Mouse (Mus musculus) embryonic fibroblast, embryonic 13.5 days (primary cell): Measurements from ENCODE around the gene Ptrh1. TPM values are rescaled to one million over a fixed set of nuclear protein-coding genes. Genes with fewer than 3 reads are reported as not detected.

Experiments used
- H3K27ac ChIP-seq: 2 replicates; pipeline ENCODE4 v1.5.1; 2012; ENCODE audit warnings: low read length, control low read depth, inconsistent platforms; ENCODE audit not compliant: insufficient read depth
- H3K4me1 ChIP-seq: 2 replicates; pipeline ENCODE4 v1.6.1; 2011; ENCODE audit warnings: low read length; ENCODE audit not compliant: control insufficient read depth, insufficient read depth
- H3K4me3 ChIP-seq: 2 replicates; pipeline ENCODE4 v1.5.1; 2011; ENCODE audit warnings: mild to moderate bottlenecking, control low read depth, low read length; ENCODE audit not compliant: insufficient read depth
- CTCF ChIP-seq: IDR thresholded peaks from 2 replicates; pipeline ENCODE4 v1.5.1; 2011; ENCODE audit warnings: mild to moderate bottlenecking, control low read depth, low read length, moderate library complexity, borderline replicate concordance; ENCODE audit not compliant: insufficient read depth
- POLR2A ChIP-seq: IDR thresholded peaks from 2 replicates; pipeline ENCODE4 v1.6.1; 2011; ENCODE audit warnings: low read depth, mild to moderate bottlenecking, control low read depth, low read length, moderate library complexity
- polyA plus RNA-seq: library from polyadenylated mRNA; stranded (reverse); fragments of >200 nt; gene quantifications from 2 replicates; pipeline ENCODE4 v1.2.4, GENCODE M21; 2011; ENCODE audit warnings: low read depth; ENCODE audit not compliant: missing spikeins, insufficient read length

Ptrh1 gene
- polyA plus RNA-seq, 1 experiment: 28.9 TPM

DNA sequence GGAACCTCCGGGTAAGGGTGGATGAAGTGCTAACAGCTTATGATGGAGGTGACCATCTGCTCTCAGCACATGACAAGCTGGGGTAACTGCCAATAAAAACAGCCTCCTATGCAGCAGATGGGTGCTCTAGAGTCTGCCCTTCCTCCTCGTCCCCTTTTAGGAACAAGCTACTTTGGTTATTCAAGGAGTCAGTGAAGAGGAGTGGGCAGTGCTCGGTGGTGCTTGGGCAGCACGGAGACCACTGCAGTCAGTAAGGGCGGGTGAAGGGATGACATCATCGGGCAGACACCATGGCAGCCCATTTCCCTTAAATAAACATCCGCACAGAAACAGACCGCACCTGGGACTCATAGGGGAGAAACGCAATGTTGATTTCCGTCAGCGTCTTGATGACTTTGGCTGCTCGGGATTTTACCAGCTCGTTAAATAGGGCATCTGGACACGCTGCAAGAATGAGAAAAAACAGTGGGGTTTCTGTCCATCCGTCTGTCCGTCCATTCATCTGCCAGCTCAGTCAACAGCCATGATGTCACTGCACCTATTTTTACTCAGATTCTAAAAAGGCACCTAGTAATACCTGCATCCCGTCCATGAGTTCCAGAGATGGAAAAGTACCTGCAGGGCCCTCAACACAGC lies 41.5 kb downstream of the Ptrh1 start:
- H3K4me1 ChIP-seq: peaks cover 8% of the 10 kb centered on the region; the same call in 1 of the 2 replicates
- TF ChIP-seq POLR2A (no peak), CTCF (no peak)
- no peak overlapping the region for H3K4me3 ChIP-seq
- H3K27ac ChIP-seq: no peak overlapping the region

GRCm38 (mm10) chr2:32817589-32817988 lies 42.0 kb downstream of the Ptrh1 start:
- TF ChIP-seq POLR2A: no peak
- TF ChIP-seq CTCF: no peak
- H3K4me1 ChIP-seq: peaks cover 8% of the 10 kb centered on the region; the same call in 1 of the 2 replicates
- no peak overlapping the region for H3K27ac ChIP-seq
- no peak overlapping the region for H3K4me3 ChIP-seq

- TF ChIP-seq POLR2A (no peak), CTCF (no peak)
- Histone ChIP-seq H3K4me1 (peaks cover 8% of the 10 kb centered on the region; the same call in 1 of the 2 replicates), H3K27ac (no peak overlapping the region), H3K4me3 (no peak overlapping the region)
These were observed 42.6 kb downstream of the Ptrh1 start for GRCm38 (mm10) chr2:32818208-32818607.

- Histone ChIP-seq H3K27ac (no peak overlapping the region), H3K4me3 (no peak overlapping the region), H3K4me1 (peaks cover 8% of the 10 kb centered on the region; the same call in 1 of the 2 replicates)
- no peak for TF ChIP-seq CTCF
- no peak for TF ChIP-seq POLR2A
These were observed 45.6 kb downstream of the Ptrh1 start for GRCm38 (mm10) chr2:32821041-32821802.

DNA sequence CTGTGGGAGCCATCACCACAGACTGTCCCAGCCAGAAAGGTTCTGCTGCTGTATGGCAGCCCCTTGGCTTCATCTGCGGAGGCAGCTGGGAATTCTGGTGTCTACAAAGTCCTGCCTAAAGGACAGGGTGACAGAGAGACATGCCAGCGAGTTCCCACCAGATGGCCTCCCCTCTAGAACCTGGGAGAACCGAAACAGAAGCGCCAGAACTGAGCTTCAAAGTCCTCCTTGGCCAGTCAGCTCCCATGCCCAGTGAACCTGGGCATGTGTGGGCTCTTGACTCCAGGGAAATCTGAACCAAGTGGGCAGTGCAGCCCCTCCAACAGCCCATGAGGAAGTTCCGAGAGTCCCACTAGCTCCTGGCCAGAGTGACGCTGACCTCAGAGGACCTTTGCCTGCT lies 47.1 kb downstream of the Ptrh1 start:
- H3K4me1 ChIP-seq: peaks cover 3% of the 10 kb centered on the region; the same call in 1 of the 2 replicates
- no peak overlapping the region for H3K4me3 ChIP-seq
- no peak overlapping the region for H3K27ac ChIP-seq
- TF ChIP-seq CTCF (no peak), POLR2A (no peak)

DNA sequence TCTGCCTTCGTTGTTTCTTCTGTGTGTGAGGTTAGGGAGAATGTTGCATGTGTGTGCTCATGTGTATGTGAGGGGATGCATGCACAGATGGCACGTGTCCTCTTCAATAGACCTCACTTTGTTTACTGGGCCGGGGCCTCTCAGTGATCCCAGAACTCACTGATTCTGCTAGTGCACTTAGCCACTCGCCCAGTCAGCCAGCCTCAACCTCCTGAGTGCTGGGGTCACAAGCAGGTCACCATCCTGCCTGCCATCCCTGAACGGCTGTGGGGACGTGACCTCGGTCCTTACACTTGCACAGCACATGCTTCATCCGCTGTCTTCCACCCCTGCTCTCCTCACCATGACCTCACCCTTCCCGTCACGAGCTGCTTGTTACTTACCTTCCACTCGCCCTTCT lies 47.6 kb downstream of the Ptrh1 start:
- no peak for TF ChIP-seq POLR2A
- TF ChIP-seq CTCF: no peak
- no peak overlapping the region for H3K27ac ChIP-seq
- no peak overlapping the region for H3K4me3 ChIP-seq
- H3K4me1 ChIP-seq: peaks cover under 1% of the 10 kb centered on the region; the same call in 1 of the 2 replicates

DNA sequence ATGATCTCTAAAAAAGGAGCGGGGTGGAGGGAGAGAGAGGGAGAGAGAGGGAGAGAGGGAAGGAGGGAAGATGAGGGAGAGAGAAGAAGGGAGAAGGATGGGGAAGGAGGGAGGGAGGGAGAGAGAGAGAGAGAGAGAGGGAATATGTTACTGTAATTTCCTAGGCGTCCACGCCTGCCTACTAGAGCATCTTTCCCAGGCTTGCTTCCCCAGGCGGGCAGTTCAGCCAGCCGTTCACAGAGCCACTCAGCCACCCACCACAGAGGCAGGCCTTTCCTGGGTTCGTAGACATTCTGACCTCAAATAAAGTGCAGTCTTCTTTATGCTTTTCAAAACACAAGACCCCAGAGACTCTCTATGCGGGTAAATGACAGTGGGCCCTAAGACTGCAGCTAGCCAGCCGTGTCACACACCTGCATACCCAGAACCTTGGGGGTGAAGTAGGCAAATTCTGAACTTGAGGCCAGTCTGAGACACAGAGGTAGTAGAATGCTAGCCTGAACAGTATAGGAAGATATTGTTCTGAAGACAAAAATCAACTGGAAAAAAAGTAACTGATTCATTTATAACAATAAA lies 48.1 kb downstream of the Ptrh1 start:
- H3K4me1 ChIP-seq: no peaks in the 10 kb centered on the region
- TF ChIP-seq CTCF (no peak), POLR2A (no peak)
- no peak overlapping the region for H3K27ac ChIP-seq
- H3K4me3 ChIP-seq: no peak overlapping the region

- TF ChIP-seq CTCF (no peak), POLR2A (no peak)
- Histone ChIP-seq H3K27ac (no peak overlapping the region), H3K4me1 (no peaks in the 10 kb centered on the region), H3K4me3 (no peak overlapping the region)
These were observed 48.6 kb downstream of the Ptrh1 start for GRCm38 (mm10) chr2:32824181-32824580.

- Histone ChIP-seq H3K4me3 (no peak overlapping the region), H3K27ac (no peak overlapping the region), H3K4me1 (no peaks in the 10 kb centered on the region)
- TF ChIP-seq POLR2A (no peak), CTCF (no peak)
These were observed 49.2 kb downstream of the Ptrh1 start for GRCm38 (mm10) chr2:32824778-32825177.

GRCm38 (mm10) chr2:32825796-32826195 lies 50.2 kb downstream of the Ptrh1 start:
- Histone ChIP-seq H3K27ac (no peak overlapping the region), H3K4me1 (no peaks in the 10 kb centered on the region), H3K4me3 (no peak overlapping the region)
- TF ChIP-seq CTCF (no peak), POLR2A (no peak)

Other genes with a start within 250 kb of the Ptrh1 start
- 5.3 and 8.9 TPM in 2 replicates for gene Fam102a, start 240.5 kb upstream of the Ptrh1 start, polyA plus RNA-seq
- gene Dpm2, start 204.9 kb upstream of the Ptrh1 start, polyA plus RNA-seq: 70.1 and 71.9 TPM in 2 replicates
- gene Pip5kl1, start 201.0 kb upstream of the Ptrh1 start, polyA plus RNA-seq: 0.67 TPM in 1 of 2 replicates, not detected in the other
- not detected in 2 replicates for gene 9430097D07Rik, start 200.1 kb upstream of the Ptrh1 start, polyA plus RNA-seq
- 20.4 and 21.5 TPM in 2 replicates for gene St6galnac4, start 188.7 kb upstream of the Ptrh1 start, polyA plus RNA-seq
- 33.3 and 39.3 TPM in 2 replicates for gene St6galnac6, start 176.1 kb upstream of the Ptrh1 start, polyA plus RNA-seq
- gene Ak1, start 154.0 kb upstream of the Ptrh1 start, polyA plus RNA-seq: 157 and 266 TPM in 2 replicates
- gene Eng, start 129.2 kb upstream of the Ptrh1 start, polyA plus RNA-seq: 15.1 and 17.1 TPM in 2 replicates
- 20.2 and 26.4 TPM in 2 replicates for gene Fpgs, start 71.6 kb upstream of the Ptrh1 start, polyA plus RNA-seq
- gene Cdk9, start 62.7 kb upstream of the Ptrh1 start, polyA plus RNA-seq: 77.9 and 82.0 TPM in 2 replicates
- 2.1 and 2.6 TPM in 2 replicates for gene Sh2d3c, start 54.7 kb upstream of the Ptrh1 start, polyA plus RNA-seq
- not detected in 2 replicates for gene 6330409D20Rik, start 34.8 kb upstream of the Ptrh1 start, polyA plus RNA-seq
- 26.1 and 36.6 TPM in 2 replicates for gene Tor2a, start 18.6 kb upstream of the Ptrh1 start, polyA plus RNA-seq
- gene Ttc16, start 153 bp upstream of the Ptrh1 start, polyA plus RNA-seq: 0.40 and 0.67 TPM in 2 replicates
- gene Cfap157, start 8.6 kb downstream of the Ptrh1 start, polyA plus RNA-seq: not detected in 2 replicates
- 33.3 and 41.4 TPM in 2 replicates for gene Stxbp1, start 71.5 kb downstream of the Ptrh1 start, polyA plus RNA-seq
- gene Fam129b, start 100.3 kb downstream of the Ptrh1 start, polyA plus RNA-seq: 142 and 223 TPM in 2 replicates
- 64.0 and 65.9 TPM in 2 replicates for gene Rpl12, start 185.8 kb downstream of the Ptrh1 start, polyA plus RNA-seq
- 15.3 and 18.5 TPM in 2 replicates for gene Lrsam1, start 185.8 kb downstream of the Ptrh1 start, polyA plus RNA-seq
- gene Slc2a8, start 206.3 kb downstream of the Ptrh1 start, polyA plus RNA-seq: 5.9 and 7.0 TPM in 2 replicates